Mouse (Mus musculus) heart, embryonic 14.5 days (tissue): Measurements from ENCODE around the gene Blm. TPM values are rescaled to one million over a fixed set of nuclear protein-coding genes. Genes with fewer than 3 reads are reported as not detected.

Experiments used
- ATAC-seq: fragments of 200-750 bp; cut with Nextera tagmentation; 2 replicates; pipeline ENCODE4 v1.8.0; 2017; ENCODE audit warnings: low read depth, moderate TSS enrichment; ENCODE audit not compliant: insufficient number of reproducible peaks, insufficient read depth, low FRiP score
- H3K27ac ChIP-seq, 2 experiments: fragments of 200-500 bp in 1 of 2; fragments of 300-500 bp in 1 of 2; sonication (generic) in 1 of 2; replicated peaks in 1 of 2; 2 replicates each; pipeline ENCODE4 v1.5.1; 2012 to 2014; ENCODE audit warnings: low read depth in 2 of 2, low read length in 2 of 2, control low read depth in 1 of 2, mild to moderate bottlenecking in 1 of 2, mixed read lengths in 1 of 2; ENCODE audit not compliant: control insufficient read depth in 1 of 2, insufficient read depth in 1 of 2
- H3K27me3 ChIP-seq: fragments of 300-500 bp; sonication (generic); 2 replicates; pipeline ENCODE4 v1.6.1; 2014; ENCODE audit warnings: mild to moderate bottlenecking, low read length, control low read depth; ENCODE audit not compliant: control insufficient read depth, insufficient read depth
- H3K36me3 ChIP-seq: fragments of 300-500 bp; sonication (generic); 2 replicates; pipeline ENCODE4 v1.6.1; 2014; ENCODE audit warnings: mild to moderate bottlenecking, control low read depth, low read length, mixed read lengths; ENCODE audit not compliant: control insufficient read depth, insufficient read depth
- H3K4me1 ChIP-seq, 2 experiments: fragments of 200-500 bp in 1 of 2; fragments of 300-500 bp in 1 of 2; sonication (generic) in 1 of 2; 2 replicates each; pipeline ENCODE4 v1.6.1; 2012 to 2014; ENCODE audit warnings: low read length in 2 of 2, control low read depth in 1 of 2, mixed read lengths in 1 of 2; ENCODE audit not compliant: control insufficient read depth in 2 of 2, insufficient read depth in 2 of 2
- H3K4me2 ChIP-seq: fragments of 300-500 bp; sonication (generic); 2 replicates; pipeline ENCODE4 v1.6.1; 2014; ENCODE audit warnings: mild to moderate bottlenecking, low read length
- H3K4me3 ChIP-seq, 2 experiments: fragments of 200-500 bp in 1 of 2; fragments of 300-500 bp in 1 of 2; sonication (generic) in 1 of 2; 2 replicates each; pipeline ENCODE4 v1.5.1; 2012 to 2014; ENCODE audit warnings: low read length in 2 of 2, mild to moderate bottlenecking in 2 of 2, control low read depth in 1 of 2, low read depth in 1 of 2, moderate library complexity in 1 of 2; ENCODE audit not compliant: control insufficient read depth in 1 of 2, insufficient read depth in 1 of 2
- H3K9ac ChIP-seq: fragments of 300-500 bp; sonication (generic); 2 replicates; pipeline ENCODE4 v1.6.1; 2014; ENCODE audit warnings: mild to moderate bottlenecking, low read length
- H3K9me3 ChIP-seq: fragments of 300-500 bp; sonication (generic); 2 replicates; pipeline ENCODE4 v1.6.1; 2016; ENCODE audit warnings: low read length, control low read depth; ENCODE audit not compliant: control insufficient read depth
- WGBS: fragments of 180-500 bp; shearing (Covaris S2); extraction: QIAGEN DNeasy Blood & Tissue Kit; methylation state at CpG from one replicate; pipeline ENCODE4 v1.1.7; 2014; 5-methylcytosine and 5-hydroxymethylcytosine counted together
- polyA plus RNA-seq: library from polyadenylated mRNA; unstranded; fragments of >200 nt; fragmentation: Nextera tagmentation; extraction: Ambion mirVana; gene quantifications from 2 replicates; pipeline ENCODE4 v1.2.1, GENCODE M21; 2014

The Blm gene
- 16.3 and 16.5 TPM in 2 replicates for polyA plus RNA-seq

DNA sequence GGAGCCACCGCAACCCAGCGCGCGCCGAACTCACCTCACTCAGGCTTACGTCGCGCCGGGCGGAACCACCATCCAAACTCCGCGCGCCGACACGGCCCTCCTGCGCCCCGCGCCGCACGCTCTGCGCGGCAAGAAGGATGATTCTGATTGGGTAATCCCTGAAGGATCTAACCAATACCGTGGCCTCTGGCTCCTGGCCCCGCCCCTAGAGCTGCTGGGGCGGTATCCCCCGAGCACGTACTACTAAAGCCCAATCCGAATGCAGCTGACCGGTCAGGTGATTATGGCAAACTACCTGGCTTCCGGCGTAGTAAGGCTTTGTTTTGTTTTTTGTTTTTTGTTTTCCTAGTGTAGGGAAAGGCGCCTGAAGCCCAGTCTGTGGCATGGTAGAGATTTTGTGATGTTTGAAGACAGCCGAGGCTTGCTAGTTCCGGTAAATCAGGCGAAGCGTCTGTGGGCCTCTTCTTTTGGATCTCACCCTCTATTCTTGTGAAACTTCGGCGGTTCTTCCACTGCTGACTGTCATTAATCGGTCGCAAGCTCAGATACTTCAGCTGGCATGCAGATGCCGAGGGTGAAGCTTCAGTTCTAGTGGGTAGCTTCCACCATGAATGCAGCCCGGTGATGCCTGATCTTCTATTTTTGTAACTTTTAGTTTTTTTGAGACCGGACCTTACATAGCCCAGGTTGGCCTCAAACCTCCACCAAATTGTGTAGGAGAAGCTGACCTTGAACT is at the start of gene Blm:
Gene Blm (minus strand): TSS at position 111 of the 736 bp plus-strand sequence.
- peaks cover 6 to 10% of the 10 kb centered on the region in 2 experiments for H3K4me1 ChIP-seq
- no peaks in the 10 kb centered on the region for H3K36me3 ChIP-seq
- peak within 1 kb of the TSS; percentile 82 to 90 for H3K27ac ChIP-seq
- WGBS = 1% methylated on average over 43 of the region's 43 CpGs
- H3K27me3 ChIP-seq = no peaks in the 10 kb centered on the region
- peak within 1 kb of the TSS; percentile 96 for H3K4me2 ChIP-seq
- peak within 1 kb of the TSS; percentile 73 to 79 for H3K4me3 ChIP-seq
- peak; percentile 100 for ATAC-seq
- peak within 1 kb of the TSS; percentile 87 for H3K9ac ChIP-seq
- H3K9me3 ChIP-seq = no peaks in the 10 kb centered on the region

DNA sequence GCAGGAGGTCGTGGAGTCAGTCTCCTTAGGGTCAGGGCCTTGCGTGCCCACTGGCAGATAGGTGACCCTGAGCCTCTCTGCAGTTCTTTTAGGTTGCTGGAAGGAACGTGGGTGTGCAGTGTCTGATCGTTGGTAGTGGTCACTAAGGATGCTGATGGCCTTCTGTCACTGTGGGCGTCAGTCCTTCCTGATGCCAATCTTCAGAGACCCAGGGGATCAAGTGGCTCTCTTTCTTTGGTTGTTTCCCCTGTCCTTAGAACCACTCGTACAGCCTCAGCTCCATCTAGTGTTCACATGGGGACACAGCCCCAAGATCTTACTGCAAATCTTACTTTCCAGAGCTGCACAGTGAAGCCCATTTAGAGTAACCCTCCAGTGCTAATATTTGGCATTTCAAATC is 49.1 kb upstream of the Blm start:
- Histone ChIP-seq H3K9ac (no peak overlapping the region), H3K9me3 (no peaks in the 10 kb centered on the region), H3K36me3 (peaks cover 8% of the 10 kb centered on the region), H3K4me2 (no peak overlapping the region), H3K27me3 (no peaks in the 10 kb centered on the region), H3K27ac (no peak overlapping the region), H3K4me3 (no peak overlapping the region), H3K4me1 (peaks cover 10 to 17% of the 10 kb centered on the region in 2 experiments)
- 33% methylated on average over 6 of the region's 6 CpGs for WGBS
- ATAC-seq = no peak

- Histone ChIP-seq H3K36me3 (no peaks in the 10 kb centered on the region), H3K9ac (peak overlapping the region; percentile 21), H3K4me2 (peak overlapping the region; percentile 36), H3K9me3 (no peaks in the 10 kb centered on the region), H3K27me3 (no peaks in the 10 kb centered on the region; the same call in 1 of the 2 replicates), H3K4me3 (no peak overlapping the region), H3K27ac (peak overlapping the region; percentile 33 to 42; a peak in 3 of 4 replicates), H3K4me1 (peaks cover 10 to 17% of the 10 kb centered on the region in 2 experiments)
- ATAC-seq = 0 out of 2 replicates have a peak, but pooled peaks have one; percentile 42
- 54% methylated on average over 20 of the region's 20 CpGs for WGBS
These were observed 48.0 kb upstream of the Blm start for GRCm38 (mm10) chr7:80582821-80583451.

- H3K9me3 ChIP-seq = no peaks in the 10 kb centered on the region
- H3K27ac ChIP-seq = no peak overlapping the region
- WGBS = 23% methylated on average over 6 of the region's 6 CpGs
- H3K9ac ChIP-seq = no peak overlapping the region
- H3K4me2 ChIP-seq = no peak overlapping the region
- peaks cover 3% of the 10 kb centered on the region; the same call in 1 of the 2 replicates for H3K27me3 ChIP-seq
- H3K4me3 ChIP-seq = no peak overlapping the region
- H3K36me3 ChIP-seq = no peaks in the 10 kb centered on the region
- ATAC-seq = no peak
- peaks cover 0 to 4% of the 10 kb centered on the region in 2 experiments; a peak in 1 of 4 replicates for H3K4me1 ChIP-seq
These were observed 45.4 kb upstream of the Blm start for GRCm38 (mm10) chr7:80580368-80580767.

DNA sequence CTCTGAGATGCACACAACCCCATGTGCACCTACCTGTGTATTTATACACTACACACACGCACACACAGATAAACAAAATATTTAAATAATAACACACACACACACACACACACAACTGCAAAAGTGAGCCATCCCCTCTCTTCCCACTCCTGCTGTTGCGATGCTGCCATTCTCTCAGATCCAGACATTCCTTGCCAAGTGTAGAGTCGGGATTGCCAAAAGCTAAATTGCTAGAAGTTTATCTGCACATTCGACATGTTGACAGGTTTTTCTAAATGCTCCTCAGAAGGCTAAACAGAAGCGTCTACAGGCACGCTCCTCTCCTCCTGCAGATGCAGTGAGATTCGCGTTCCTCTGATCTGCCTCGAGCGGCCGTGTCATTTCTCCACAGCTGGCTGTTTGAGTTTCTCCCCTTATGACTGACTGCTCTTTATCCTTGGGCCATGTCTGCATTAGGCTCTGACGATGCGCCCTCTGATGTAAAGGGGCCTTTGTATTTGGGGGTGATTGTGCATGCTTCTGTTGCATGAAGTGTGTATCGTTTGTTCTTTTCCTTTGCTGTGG is 42.6 kb upstream of the Blm start:
- H3K4me2 ChIP-seq = no peak overlapping the region; the same call in 1 of the 2 replicates
- 43% methylated on average over 14 of the region's 14 CpGs for WGBS
- no peak overlapping the region for H3K9ac ChIP-seq
- no peaks in the 10 kb centered on the region for H3K36me3 ChIP-seq
- ATAC-seq = no peak
- H3K4me3 ChIP-seq = no peak overlapping the region
- no peaks in the 10 kb centered on the region for H3K9me3 ChIP-seq
- peaks cover 3% of the 10 kb centered on the region; the same call in 1 of the 2 replicates for H3K27me3 ChIP-seq
- H3K27ac ChIP-seq = no peak overlapping the region
- peaks cover 0 to 4% of the 10 kb centered on the region in 2 experiments; a peak in 1 of 4 replicates for H3K4me1 ChIP-seq

GRCm38 (mm10) chr7:80576626-80577025 is 41.7 kb upstream of the Blm start:
- peaks cover 3% of the 10 kb centered on the region; the same call in 1 of the 2 replicates for H3K27me3 ChIP-seq
- H3K9ac ChIP-seq = 0 out of 2 replicates have a peak overlapping the region, but pooled peaks have one; percentile 1
- H3K9me3 ChIP-seq = no peaks in the 10 kb centered on the region
- H3K36me3 ChIP-seq = no peaks in the 10 kb centered on the region
- no peak for ATAC-seq
- H3K4me2 ChIP-seq = no peak overlapping the region
- 63% methylated on average over 3 of the region's 3 CpGs for WGBS
- peaks cover 0 to 4% of the 10 kb centered on the region in 2 experiments; a peak in 1 of 4 replicates for H3K4me1 ChIP-seq
- no peak overlapping the region for H3K4me3 ChIP-seq
- H3K27ac ChIP-seq = no peak overlapping the region

- Histone ChIP-seq H3K9me3 (no peaks in the 10 kb centered on the region), H3K4me1 (peaks cover 0 to 4% of the 10 kb centered on the region in 2 experiments; a peak in 1 of 4 replicates), H3K9ac (no peak overlapping the region), H3K4me3 (no peak overlapping the region), H3K4me2 (no peak overlapping the region), H3K27ac (no peak overlapping the region), H3K27me3 (peaks cover 3% of the 10 kb centered on the region; the same call in 1 of the 2 replicates), H3K36me3 (no peaks in the 10 kb centered on the region)
- ATAC-seq = no peak
- 62% methylated on average over 9 of the region's 9 CpGs for WGBS
These were observed 40.8 kb upstream of the Blm start for GRCm38 (mm10) chr7:80575750-80576149.
